ENCODE assay signal across 34 mouse cellular contexts in genomic region chr13:58801291-58801690, GRCm38 (mm10).
"Had no signal": no experiment of that assay in that cellular context is flagged by ENCODE, and none has a peak within 500 bp of the region (broad histone marks: within the 10 kb centered on the region; RNA-seq: fewer than 3 reads in every experiment).

No protein-coding gene starts in this region.

- H3K4me3 ChIP-seq: heart, embryonic 12.5 days; heart, embryonic 13.5 days; heart, embryonic 15.5 days; hindbrain, embryonic 10.5 days; hindbrain, embryonic 12.5 days; hindbrain, embryonic 13.5 days; hindbrain, embryonic 15.5 days; intestine, embryonic 15.5 days; kidney, embryonic 15.5 days; layer of hippocampus, adult 2 months had no signal

- H3K9me3 ChIP-seq: heart, embryonic 15.5 days; hindbrain, embryonic 12.5 days; hindbrain, embryonic 15.5 days; intestine, embryonic 15.5 days had no signal

- H3K4me1 ChIP-seq: heart, embryonic 12.5 days; heart, embryonic 13.5 days; heart, embryonic 15.5 days; hindbrain, embryonic 10.5 days; intestine, embryonic 15.5 days; kidney, embryonic 15.5 days had no signal

- H3K9ac ChIP-seq: heart, embryonic 12.5 days; heart, embryonic 13.5 days; heart, embryonic 15.5 days; hindbrain, embryonic 12.5 days; hindbrain, embryonic 13.5 days; hindbrain, embryonic 14.5 days; hindbrain, embryonic 15.5 days; intestine, embryonic 15.5 days; kidney, embryonic 15.5 days had no signal

- DNase-seq: heart, postnatal 10 days; heart, postnatal 14 days; heart, postnatal 36 days; heart, postnatal 4 days; kidney, adult 11 months; kidney, adult 18-20 months; kidney, adult 2 months; kidney, adult 8-10 months; kidney, adult 9 months; kidney, postnatal 10 days; kidney, postnatal 14 days; kidney, postnatal 25 days; kidney, postnatal 36 days; kidney, postnatal 4 days; layer of hippocampus, adult 9-11 months; layer of hippocampus, postnatal 36 days had no signal

- H3K27me3 ChIP-seq: hindbrain, embryonic 15.5 days had no signal

- ATAC-seq: hindbrain, embryonic 16.5 days; hindbrain, postnatal 0 days; inflammation-experienced regulatory T-cells, adult 6 months; intestine, embryonic 15.5 days; intestine, embryonic 16.5 days; intestine, postnatal 0 days had no signal

- H3K4me2 ChIP-seq: heart, embryonic 11.5 days; heart, embryonic 12.5 days; heart, embryonic 13.5 days; heart, embryonic 15.5 days; hindbrain, embryonic 12.5 days; hindbrain, embryonic 13.5 days; hindbrain, embryonic 14.5 days; hindbrain, embryonic 15.5 days; intestine, embryonic 15.5 days; kidney, embryonic 15.5 days had no signal

- H3K36me3 ChIP-seq: heart, embryonic 12.5 days; heart, embryonic 13.5 days; heart, embryonic 15.5 days; hindbrain, embryonic 10.5 days; hindbrain, embryonic 12.5 days; hindbrain, embryonic 13.5 days; hindbrain, embryonic 15.5 days; intestine, embryonic 15.5 days; kidney, embryonic 15.5 days had no signal

- H3K27ac ChIP-seq: heart, embryonic 13.5 days; heart, embryonic 15.5 days; hindbrain, embryonic 10.5 days; hindbrain, embryonic 12.5 days; hindbrain, embryonic 13.5 days; hindbrain, embryonic 14.5 days; hindbrain, embryonic 15.5 days; hindbrain, postnatal 0 days; intestine, embryonic 15.5 days; kidney, embryonic 15.5 days; kidney, postnatal 0 days; layer of hippocampus, adult 2 months had no signal
